ENCODE assay signal across 10 mouse cellular contexts in genomic region chr14:79617121-79617828, GRCm38 (mm10). TPM values are rescaled to one million over a fixed set of nuclear protein-coding genes. Genes with fewer than 3 reads are reported as not detected.
A peak's percentile ranks its signal among the peaks of the same experiment; 100 is the strongest.
DNase-seq lines count a peak whose midpoint lies in the region; ATAC-seq lines count a peak whose summit lies in the region.
"Had no signal": no experiment of that assay in that cellular context is flagged by ENCODE, and none has a peak within 500 bp of the region (broad histone marks: within the 10 kb centered on the region; RNA-seq: fewer than 3 reads in every experiment).

No protein-coding gene starts in this region.

- no peaks in the 10 kb centered on the region for H3K4me1 ChIP-seq in neural tube, embryonic 13.5 days (replicated peaks)
- no peaks in the 10 kb centered on the region for H3K4me1 ChIP-seq in hindbrain, embryonic 16.5 days (ENCODE audit: control insufficient read depth, insufficient read depth, low read depth, low read length)

- no peak overlapping the region for H3K4me3 ChIP-seq in neural tube, embryonic 13.5 days
- no peak overlapping the region for H3K4me3 ChIP-seq in hindbrain, embryonic 16.5 days (ENCODE audit: low read length)
- H3K4me3 ChIP-seq: liver, embryonic 15.5 days had no signal

- H3K4me2 ChIP-seq in neural tube, embryonic 13.5 days: no peak overlapping the region
- H3K4me2 ChIP-seq in hindbrain, embryonic 16.5 days (ENCODE audit: low read length): no peak overlapping the region
- H3K4me2 ChIP-seq: liver, embryonic 15.5 days had no signal

- H3K9ac ChIP-seq in neural tube, embryonic 13.5 days: no peak overlapping the region
- H3K9ac ChIP-seq in hindbrain, embryonic 16.5 days (ENCODE audit: low read depth, low read length): no peak overlapping the region
- H3K9ac ChIP-seq: liver, embryonic 15.5 days had no signal

- DNase-seq in heart, adult 11 months: peak; percentile 90
- DNase-seq in heart, postnatal 36 days: no peak
- DNase-seq in neural tube, embryonic 10.5 days (ENCODE audit: extremely low spot score, low spot score): no peak
- peak; percentile 3 for DNase-seq in retina, postnatal 7 days (ENCODE audit: low read depth, low spot score)
- DNase-seq in B cell, adult 2 months: no peak
- DNase-seq in spleen, postnatal 36 days (ENCODE audit: low spot score in 2 of 2): no peak

- intact Hi-C loops in heart, postnatal 36 days (cut with DNase I): loop anchor here (1.0 to 5.0 kb wide), 2 partner anchors 120 to 295 kb away; no protein-coding TSS in a partner anchor

- no peaks in the 10 kb centered on the region for H3K9me3 ChIP-seq in neural tube, embryonic 13.5 days
- H3K9me3 ChIP-seq in hindbrain, embryonic 16.5 days (ENCODE audit: control insufficient read depth, low read length): no peaks in the 10 kb centered on the region
- H3K9me3 ChIP-seq: liver, embryonic 15.5 days had no signal

- peaks cover 49% of the 10 kb centered on the region for H3K36me3 ChIP-seq in neural tube, embryonic 13.5 days
- H3K36me3 ChIP-seq in hindbrain, embryonic 16.5 days (ENCODE audit: control insufficient read depth, insufficient read depth, low read length): peaks cover 11% of the 10 kb centered on the region

- WGBS in neural tube, embryonic 13.5 days: 83% methylated on average over 8 of the region's 8 CpGs
- 77% methylated on average over 8 of the region's 8 CpGs for WGBS in hindbrain, embryonic 16.5 days

- no peak overlapping the region; the same call in 1 of the 2 replicates for H3K27ac ChIP-seq in neural tube, embryonic 13.5 days (replicated peaks)
- H3K27ac ChIP-seq in hindbrain, embryonic 16.5 days (ENCODE audit: low read depth, low read length): no peak overlapping the region
- H3K27ac ChIP-seq: liver, embryonic 15.5 days had no signal

- peak; percentile 65 for ATAC-seq in neural tube, embryonic 13.5 days (ENCODE audit: low read depth)
- peak; percentile 72 for ATAC-seq in hindbrain, embryonic 16.5 days

- H3K27me3 ChIP-seq in neural tube, embryonic 13.5 days: no peaks in the 10 kb centered on the region
- H3K27me3 ChIP-seq in hindbrain, embryonic 16.5 days (replicated peaks; ENCODE audit: control insufficient read depth, insufficient read depth, low read length): no peaks in the 10 kb centered on the region
- H3K27me3 ChIP-seq: liver, embryonic 15.5 days had no signal

RNA-seq across cellular contexts. Expression of gene Sugt1, which starts 29.8 kb away (rescaled TPM):
- 10 to 100 TPM; 64.8 to 73.7 TPM for total RNA-seq in heart, postnatal 36 days (2021)
- polyA plus RNA-seq in neural tube, embryonic 13.5 days (2015; fragmentation: Nextera tagmentation; extraction: Ambion mirVana): 124 and 140 TPM in 2 replicates
- polyA plus RNA-seq in hindbrain, embryonic 16.5 days (2015; fragmentation: Nextera tagmentation; extraction: Ambion mirVana): 91.2 and 98.6 TPM in 2 replicates

RNA-seq across cellular contexts. Expression of gene Cnmd, which starts 44.7 kb away (rescaled TPM):
- total RNA-seq in heart, postnatal 36 days (2021): 1 to 10 TPM; 1.1 to 1.8 TPM
- 25.6 and 32.1 TPM in 2 replicates for polyA plus RNA-seq in neural tube, embryonic 13.5 days (2015; fragmentation: Nextera tagmentation; extraction: Ambion mirVana)
- 2.8 and 6.9 TPM in 2 replicates for polyA plus RNA-seq in hindbrain, embryonic 16.5 days (2015; fragmentation: Nextera tagmentation; extraction: Ambion mirVana)
- polyA plus RNA-seq: spleen, adult 2 months had no signal

Comparison
In these comparisons a context has a peak if more than half of its experiments do, and no peak if none do; other contexts are left out.
1. DNase-seq: peak in heart, adult 11 months (single experiment) and retina, postnatal 7 days (single experiment); none in heart, postnatal 36 days (0 of 2), neural tube, embryonic 10.5 days (single experiment), B cell, adult 2 months (0 of 2) and spleen, postnatal 36 days (0 of 2).